Mouse (Mus musculus) megakaryocyte, adult 5-6 weeks (primary cell): ENCODE data around the gene Oas1f. TPM values are rescaled to one million over a fixed set of nuclear protein-coding genes. Genes with fewer than 3 reads are reported as not detected.
A peak's percentile ranks its signal among the peaks of the same experiment; 100 is the strongest.
"Not testable (repeated sequence)": the region's sequence is repeated elsewhere in the genome, so short reads cannot be mapped to it uniquely, and the experiment has no call there.

Experiments used
- ATAC-seq: 2 replicates; pipeline ENCODE4 v1.8.0; 2016; ENCODE audit warnings: mild to moderate bottlenecking, inconsistent platforms; ENCODE audit not compliant: poor library complexity, severe bottlenecking
- total RNA-seq, 2 experiments: library from RNA; stranded (forward) in 1 of 2; stranded (reverse) in 1 of 2; fragments of 153-499, 151-499 nt in 1 of 2; fragments of 221-1000, 200-1000 nt in 1 of 2; gene quantifications; 2 replicates each; pipeline versions ENCODE4 v1.2.3 to v1.2.4; 2015 to 2017

Oas1f gene
- not detected in 2 replicates for total RNA-seq (2015)
- not detected in 2 replicates for total RNA-seq (2017)

DNA sequence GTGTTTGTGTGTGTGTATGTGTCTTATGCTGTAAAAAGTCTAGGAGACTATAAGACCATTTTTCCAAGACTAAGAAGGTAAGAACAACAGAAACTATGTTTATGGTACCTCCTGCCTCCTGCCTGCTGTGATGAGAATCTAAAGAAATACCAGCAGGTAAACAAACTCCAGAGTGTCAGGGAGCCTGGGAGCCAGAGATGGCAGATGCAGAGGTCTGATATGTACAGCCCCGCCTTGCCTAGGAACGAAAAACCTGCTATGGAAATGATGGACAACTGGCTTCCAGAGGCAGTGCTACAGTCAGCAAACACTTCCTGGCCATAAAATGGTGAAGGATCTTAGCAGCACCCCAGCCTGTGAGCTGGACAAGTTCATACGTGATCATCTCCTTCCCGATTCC, at the start of gene Oas1f:
Gene Oas1f, plus strand, starts transcription at position 301 of the 400 bp plus-strand sequence.
- no peak for ATAC-seq

GRCm38 (mm10) chr5:120798147-120798546, 49.0 kb upstream of the Oas1f start:
- not testable (repeated sequence) for ATAC-seq

DNA sequence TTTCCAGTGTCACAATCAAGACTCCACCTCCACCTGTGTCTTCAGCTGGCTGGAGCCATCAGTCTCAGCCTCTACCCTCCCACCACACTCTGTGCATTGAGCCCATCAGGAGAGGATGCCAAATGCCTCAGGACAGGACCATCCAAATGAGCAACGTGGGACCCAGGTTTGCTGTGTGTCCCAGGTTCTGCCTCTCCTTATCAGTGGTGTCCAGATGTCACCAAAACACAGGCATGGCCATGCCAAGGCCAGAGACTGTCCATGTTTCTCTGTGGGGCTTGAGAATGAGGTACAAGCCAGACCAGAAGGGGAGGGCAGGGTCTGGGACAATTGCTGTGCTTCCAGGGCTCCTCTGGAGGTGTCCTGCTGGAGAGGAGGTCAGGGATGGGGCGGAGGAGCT, 48.2 kb upstream of the Oas1f start:
- not testable (repeated sequence) for ATAC-seq

DNA sequence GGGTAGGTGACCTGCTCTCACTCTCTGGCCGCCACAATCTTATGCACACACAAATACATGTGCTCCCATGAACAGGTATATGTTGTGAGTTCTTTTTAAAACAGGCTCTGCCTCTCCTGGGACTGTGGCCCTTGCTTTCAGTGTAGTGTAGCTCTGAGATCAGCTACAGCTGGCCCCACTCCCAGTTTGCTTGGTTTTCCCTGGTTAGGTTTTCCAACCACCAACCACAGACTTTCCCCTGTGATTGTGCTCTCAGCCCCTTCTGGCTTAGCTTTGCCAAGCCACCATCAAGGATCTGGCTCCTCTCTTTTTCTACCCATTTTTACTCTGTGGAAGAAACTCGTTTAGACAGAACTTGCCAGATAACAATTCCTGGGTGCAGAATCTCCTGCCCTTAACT, 43.6 kb upstream of the Oas1f start:
- no peak for ATAC-seq

GRCm38 (mm10) chr5:120806458-120806857, 40.7 kb upstream of the Oas1f start:
- peak; percentile 49; the same call in 1 of the 2 replicates for ATAC-seq

DNA sequence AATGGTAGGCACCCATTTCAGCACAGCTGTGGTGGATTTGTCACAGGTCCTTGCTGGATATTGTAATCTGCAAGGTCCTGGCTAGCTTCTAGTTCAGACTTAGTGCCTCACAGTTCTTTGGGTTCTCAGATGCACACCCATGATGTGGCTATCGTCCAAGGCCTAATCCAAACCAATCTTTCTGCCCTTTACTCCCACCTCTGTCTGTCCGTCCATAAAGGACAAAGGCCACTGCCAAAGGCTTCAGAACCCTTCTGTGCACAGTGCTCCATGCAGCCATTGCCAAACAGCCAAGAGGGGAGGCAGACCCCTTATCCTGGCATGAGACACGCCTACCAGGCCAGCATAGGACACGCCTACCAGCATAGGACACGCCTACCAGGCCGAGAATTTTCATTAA, 38.0 kb upstream of the Oas1f start:
- no peak for ATAC-seq

GRCm38 (mm10) chr5:120811951-120812819, 35.0 kb upstream of the Oas1f start, which contains the start of gene Oas1c:
TSS of gene Oas1c (minus strand) at chr5:120812514.
- peak; percentile 93 for ATAC-seq

DNA sequence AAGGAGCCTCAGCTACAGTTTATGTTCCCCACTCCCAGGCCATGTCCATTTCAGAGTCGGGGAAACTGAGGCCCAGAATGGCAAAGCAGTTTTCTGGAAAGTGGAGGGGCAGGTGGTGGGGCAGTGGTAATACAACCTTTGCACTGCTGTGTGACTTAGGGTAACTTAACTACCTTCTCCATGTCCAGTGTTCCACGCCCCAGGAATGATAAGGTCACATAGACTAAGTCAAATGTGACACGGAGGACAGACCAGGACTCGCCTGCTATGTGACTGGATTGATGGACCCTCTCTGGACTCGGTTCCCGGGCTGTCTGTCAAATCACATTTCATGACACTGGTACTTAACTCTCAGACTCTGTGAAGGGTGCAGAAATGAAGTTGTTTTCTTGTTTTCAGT, 34.1 kb upstream of the Oas1f start:
- no peak for ATAC-seq

- 0 out of 2 replicates have a peak, but pooled peaks have one; percentile 41 for ATAC-seq
These were observed 31.2 kb upstream of the Oas1f start for GRCm38 (mm10) chr5:120815949-120816348.

DNA sequence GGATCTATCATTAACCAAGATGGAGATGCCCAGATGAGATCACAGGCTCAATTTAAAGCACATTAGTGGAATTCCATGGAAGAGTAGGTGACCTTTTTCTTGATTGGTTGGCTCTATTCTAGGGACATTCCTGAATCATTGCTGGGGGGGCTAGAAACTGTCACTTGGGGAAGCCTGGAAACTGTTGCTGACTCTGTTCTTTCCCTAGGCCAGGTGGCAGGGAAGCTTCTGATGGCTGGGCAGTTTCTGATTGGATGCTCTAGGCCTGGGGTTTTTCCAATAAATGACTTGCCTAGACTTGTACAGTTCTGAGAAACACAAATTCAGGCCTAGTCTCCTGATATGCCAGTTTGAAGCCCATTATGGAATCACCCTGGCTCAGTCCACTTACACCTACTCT, 28.2 kb upstream of the Oas1f start:
- ATAC-seq: no peak

DNA sequence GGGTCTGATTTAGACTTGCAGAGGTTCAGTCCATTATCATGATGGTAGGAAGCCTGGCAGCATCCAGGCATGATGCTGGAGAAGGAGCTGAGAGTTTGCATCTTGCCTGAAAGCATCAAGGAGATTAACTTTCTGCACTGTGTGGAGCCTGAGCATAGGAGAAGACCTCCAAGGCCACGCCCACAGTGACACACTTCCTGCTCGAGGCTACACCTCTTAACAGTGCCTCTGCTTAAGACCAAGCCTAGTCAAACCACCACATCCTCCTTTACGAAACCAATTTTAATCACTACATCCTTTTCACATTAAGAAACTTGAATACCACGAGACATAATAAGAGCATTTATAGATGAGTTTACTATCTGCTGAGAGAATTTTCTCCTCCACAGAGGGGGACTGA, 16.1 kb upstream of the Oas1f start:
- ATAC-seq: peak; percentile 87

GRCm38 (mm10) chr5:120833335-120834280, 13.6 kb upstream of the Oas1f start:
- ATAC-seq: no peak

DNA sequence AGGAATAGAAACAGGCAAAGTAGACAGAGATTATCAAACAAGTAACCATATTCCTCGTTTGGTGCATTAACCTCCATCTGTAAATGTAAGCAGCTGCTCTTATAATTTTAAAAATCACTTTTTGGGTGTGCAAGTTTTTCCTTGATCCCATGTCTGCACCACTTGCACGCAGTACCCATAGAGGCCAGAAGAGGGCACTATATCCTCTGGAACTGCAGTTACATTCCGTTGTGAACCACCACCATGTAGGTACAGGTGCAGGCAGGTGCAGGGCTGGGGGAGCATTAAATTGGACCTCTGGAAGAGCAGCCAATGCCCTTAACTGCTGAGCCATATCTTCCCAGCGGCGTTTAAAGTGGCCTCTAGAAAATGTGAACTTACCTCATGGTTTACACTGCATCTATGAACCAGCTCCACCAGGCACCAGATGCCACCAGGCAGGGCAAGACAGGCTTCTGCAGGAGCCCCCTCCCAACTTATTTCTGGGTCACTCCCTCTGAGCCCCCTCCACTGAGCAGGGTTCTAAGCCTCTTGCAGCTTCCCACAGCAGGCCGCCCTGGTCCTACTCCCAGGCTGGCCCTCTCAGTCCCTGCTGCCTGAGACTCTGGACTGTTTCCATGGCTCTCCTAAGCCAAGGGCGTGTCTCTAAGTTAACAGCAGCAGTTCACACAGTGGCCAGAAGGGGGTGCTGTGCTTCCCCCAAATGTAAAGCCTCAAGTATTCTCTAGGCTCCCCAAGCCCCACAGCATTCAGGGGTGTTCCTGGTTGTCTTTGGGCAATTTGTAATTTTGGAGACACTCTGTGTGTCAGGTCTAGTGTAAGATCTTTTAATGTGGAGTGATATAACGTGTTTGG, 10.2 kb upstream of the Oas1f start:
- ATAC-seq: peak; percentile 66; the same call in 1 of the 2 replicates

- no peak for ATAC-seq
These were observed 2.5 kb upstream of the Oas1f start for GRCm38 (mm10) chr5:120844713-120845112.

- ATAC-seq: peak; percentile 64; the same call in 1 of the 2 replicates
These were observed 2.5 kb downstream of the Oas1f start for GRCm38 (mm10) chr5:120849601-120850136.

DNA sequence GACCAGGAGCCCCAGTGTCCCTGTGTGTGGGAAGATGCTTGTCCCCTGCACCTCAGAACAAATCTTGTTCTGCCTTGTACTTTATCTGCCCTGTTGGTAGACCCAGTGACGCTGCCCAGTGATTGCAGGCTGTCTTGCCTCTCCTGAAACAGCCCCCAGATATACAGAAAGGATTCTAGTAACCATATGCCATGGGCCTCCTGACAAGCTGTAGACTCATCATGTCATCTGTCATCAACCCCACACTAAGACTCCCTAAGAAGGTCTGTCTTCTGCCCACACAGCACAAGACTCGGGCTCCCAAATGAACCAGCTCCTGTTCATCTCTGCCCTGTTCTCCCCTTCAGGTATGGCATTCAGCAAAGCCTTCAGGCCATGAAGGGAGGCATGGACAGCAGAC, 12.1 kb downstream of the Oas1f start:
- ATAC-seq: no peak

DNA sequence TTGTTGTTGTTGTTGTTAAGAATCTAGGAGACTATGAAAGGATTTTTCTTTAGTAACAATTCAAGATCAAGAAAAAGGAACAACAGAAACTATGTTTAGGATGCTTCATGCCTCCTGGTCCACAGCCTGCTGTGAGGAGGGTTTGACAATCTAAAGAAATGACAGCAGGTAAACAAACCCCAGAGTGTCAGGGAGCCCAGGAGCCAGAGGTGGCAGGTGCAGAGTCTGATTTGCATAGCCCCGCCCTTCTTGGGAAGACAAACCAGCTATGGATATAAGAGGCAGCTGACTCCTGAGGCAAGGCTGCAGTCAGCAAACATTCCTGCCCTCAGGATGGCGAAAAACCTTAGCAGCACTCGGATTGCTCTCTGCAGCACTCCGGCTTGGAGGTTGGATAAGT, 14.0 kb downstream of the Oas1f start, which contains the start of gene Oas1h:
Gene Oas1h, plus strand, starts transcription at position 301 of the 400 bp plus-strand sequence.
- ATAC-seq: no peak

DNA sequence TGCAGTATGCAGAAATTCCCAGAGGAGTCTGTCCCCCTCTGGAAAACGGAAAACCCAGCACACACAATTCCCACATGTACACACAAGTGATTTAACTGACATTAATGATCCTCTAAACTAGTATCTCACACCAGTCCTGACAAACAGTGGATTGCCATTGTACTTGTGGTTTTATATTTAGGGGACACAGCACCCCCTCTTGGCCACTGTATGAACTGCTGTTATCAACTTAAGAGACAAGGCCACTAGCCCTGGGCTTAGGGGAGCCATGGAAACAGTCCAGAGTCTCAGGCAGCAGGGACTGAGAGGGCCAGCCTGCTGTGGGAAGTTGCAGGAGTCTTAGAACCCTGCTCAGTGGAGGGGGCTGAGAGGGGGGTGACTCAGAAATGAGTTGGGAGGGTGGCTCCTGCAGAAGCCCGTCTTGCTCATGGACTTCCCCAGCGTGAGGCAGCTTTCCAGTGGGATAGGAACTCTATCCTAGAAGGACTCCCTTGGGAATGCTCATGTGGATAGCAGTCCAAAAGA, 18.2 kb downstream of the Oas1f start:
- ATAC-seq: no peak

DNA sequence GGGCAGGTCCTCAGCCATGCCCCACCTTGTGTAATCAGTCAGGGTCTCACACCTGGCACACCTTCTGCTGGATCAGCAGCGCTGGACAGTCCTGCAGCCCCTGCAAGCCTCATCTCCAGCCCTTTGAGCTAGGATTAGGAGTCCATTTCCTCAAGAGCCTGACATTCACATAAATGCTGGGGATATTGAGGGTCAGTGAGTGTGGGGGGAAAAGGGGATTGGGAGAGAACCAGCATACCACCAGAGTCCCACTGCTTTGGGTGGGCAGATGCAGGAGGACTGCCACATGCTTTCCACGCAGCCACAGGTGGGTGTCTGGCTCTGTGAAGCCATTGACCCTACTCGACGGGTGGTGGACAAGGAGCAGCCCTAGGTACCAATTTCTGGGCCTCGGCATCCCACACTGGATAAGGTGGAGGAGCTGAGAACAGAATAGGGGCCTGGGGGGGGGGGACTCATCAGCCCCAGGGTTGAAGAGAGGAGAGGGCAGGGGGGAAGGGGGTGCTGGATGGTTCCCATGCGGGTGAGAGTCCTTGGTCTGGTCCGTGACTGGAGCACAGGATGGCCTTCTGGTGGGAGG, 22.4 kb downstream of the Oas1f start:
- no peak for ATAC-seq
